Mouse (Mus musculus) heart, postnatal 25 days (tissue): Measurements from ENCODE around the gene Bub1b. TPM values are rescaled to one million over a fixed set of nuclear protein-coding genes. Genes with fewer than 3 reads are reported as not detected.

Experiments
- DNase-seq: peaks from one replicate; pipeline ENCODE4 v3.0.0; 2022; ENCODE audit warnings: low spot score
- intact Hi-C: fragments of 180-260 bp; cut with DNase I; formaldehyde crosslinking; loops from one replicate; pipeline ENCODE4 v1.15.1; 2025
- total RNA-seq, 2 experiments: library from RNA; stranded (reverse); gene quantifications; 2 replicates each; pipeline ENCODE4 v1.2.3; 2021

The Bub1b gene
- total RNA-seq, 2 experiments from 2014 or later: 1.9 to 2.2 TPM

- intact Hi-C loops: no loop called here
- DNase-seq: no peak
Measured at GRCm38 (mm10) chr2:118689875-118690274, 91.9 kb downstream of the Bub1b start.

Other genes with a start within 250 kb of the Bub1b start
- gene Gpr176, start 224.8 kb upstream of the Bub1b start, total RNA-seq: under 1 TPM; 0.10 to 0.11 TPM
- gene Eif2ak4, start 209.6 kb upstream of the Bub1b start, total RNA-seq: 1 to 10 TPM; 5.6 to 6.4 TPM
- 100 to 1,000 TPM; 107 to 116 TPM for gene Srp14, start 118.5 kb upstream of the Bub1b start, total RNA-seq
- gene Bmf, start 48.5 kb upstream of the Bub1b start, total RNA-seq: 10 to 100 TPM in 1 of 2 experiments, 1 to 10 TPM in 1; 7.3 to 11.5 TPM
- 1 to 10 TPM; 6.4 to 9.9 TPM for gene Pak6, start 65.1 kb downstream of the Bub1b start, total RNA-seq
- gene Ankrd63, start 105.8 kb downstream of the Bub1b start, total RNA-seq: 1 to 10 TPM; 1.8 to 3.0 TPM
- 1 to 10 TPM; 1.9 to 2.8 TPM for gene Plcb2, start 130.2 kb downstream of the Bub1b start, total RNA-seq
- gene Inafm2, start 147.5 kb downstream of the Bub1b start, total RNA-seq: 10 to 100 TPM; 26.7 to 32.4 TPM
- gene Ccdc9b, start 164.4 kb downstream of the Bub1b start, total RNA-seq: 10 to 100 TPM; 23.0 to 24.2 TPM
- not detected for gene Phgr1, start 174.6 kb downstream of the Bub1b start, total RNA-seq
- gene Disp2, start 181.5 kb downstream of the Bub1b start, total RNA-seq: under 1 TPM in 1 of 2 experiments, not detected in 1; 0.03 TPM
- 1 to 10 TPM; 1.4 to 1.6 TPM for gene Knstrn, start 215.8 kb downstream of the Bub1b start, total RNA-seq